Mouse (Mus musculus) hematopoietic multipotent progenitor cell, adult 10-12 weeks (in vitro differentiated cells): Measurements from ENCODE around the gene Ush1g. TPM values are rescaled to one million over a fixed set of nuclear protein-coding genes. Genes with fewer than 3 reads are reported as not detected.

ENCODE experiments used
- polyA plus RNA-seq: library from polyadenylated mRNA; stranded (reverse); fragments of >175 nt; gene quantifications from 2 replicates; pipeline ENCODE4 v1.2.3, GENCODE M21; 2012; ENCODE audit warnings: low replicate concordance

Gene Ush1g
- 0.42 TPM in 1 of 2 replicates, not detected in the other for polyA plus RNA-seq

DNA sequence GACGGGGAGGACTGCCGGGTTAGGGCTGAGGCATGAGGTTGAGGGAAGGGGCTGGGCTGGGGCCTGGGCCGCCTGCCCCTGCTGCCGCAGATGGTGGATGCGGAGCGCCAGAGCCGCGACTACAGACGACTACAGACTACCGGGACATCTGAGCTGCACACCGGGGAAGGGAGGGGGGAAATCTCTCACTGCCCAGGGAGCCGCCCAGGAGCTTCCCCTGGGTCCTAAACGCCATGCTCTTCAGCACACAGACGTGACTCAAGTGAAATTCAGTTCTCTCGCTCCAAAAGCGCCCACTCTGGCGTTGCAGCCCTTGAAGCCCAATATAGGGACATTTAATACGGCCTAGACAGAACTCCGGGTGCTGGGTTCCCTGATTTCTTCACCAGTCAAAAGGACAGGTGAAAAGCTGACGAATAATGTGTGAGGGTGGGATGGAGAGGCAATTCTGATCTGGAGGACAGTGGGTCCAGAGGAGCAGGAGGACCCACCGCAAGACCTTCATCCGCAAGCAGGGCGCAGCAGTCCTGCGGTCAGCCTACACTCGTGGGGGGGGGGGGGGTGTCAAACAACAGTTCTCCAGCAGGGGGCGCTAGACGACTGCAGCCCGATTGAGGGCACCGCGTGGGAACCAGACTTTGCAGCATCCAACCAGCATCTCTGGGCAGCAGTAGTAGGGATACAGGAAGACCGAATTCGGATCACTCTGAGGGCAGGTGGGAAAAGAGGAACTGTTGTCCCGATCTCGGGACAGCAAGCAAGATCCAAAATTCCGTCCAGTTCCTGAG, at the start of gene Ush1g:
Gene Ush1g, minus strand, starts transcription at position 136 of the 788 bp plus-strand sequence.

DNA sequence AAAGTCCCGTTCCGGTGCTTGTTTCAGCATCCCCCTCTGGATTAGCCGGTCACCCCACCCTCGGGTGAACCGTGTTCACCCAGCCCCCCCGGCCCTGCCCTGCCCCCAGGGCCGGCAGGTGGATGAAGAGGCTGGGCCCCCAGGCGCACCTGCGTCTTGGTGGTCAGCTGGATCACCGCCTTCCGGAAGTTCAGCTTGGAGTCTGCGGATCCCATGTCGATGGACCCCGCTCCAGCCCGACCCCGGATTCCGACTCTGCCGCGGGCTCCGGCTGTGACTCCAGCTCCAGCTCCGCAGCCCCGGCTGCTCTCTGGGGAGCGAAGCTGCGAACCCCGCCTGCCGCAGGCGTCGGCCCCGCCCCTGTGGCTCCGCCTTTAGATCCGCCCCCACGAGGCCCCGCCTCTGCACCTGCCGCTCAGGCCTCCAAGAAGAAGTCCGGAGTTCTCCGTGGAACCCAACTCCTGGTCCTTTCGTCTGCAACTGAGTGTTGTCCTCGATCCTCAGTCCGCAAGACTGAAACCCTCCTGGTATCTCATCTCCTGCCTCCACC, 45.6 kb upstream of the Ush1g start, which contains the start of gene Hid1:
Gene Hid1, minus strand, starts transcription at position 362 of the 550 bp plus-strand sequence.

DNA sequence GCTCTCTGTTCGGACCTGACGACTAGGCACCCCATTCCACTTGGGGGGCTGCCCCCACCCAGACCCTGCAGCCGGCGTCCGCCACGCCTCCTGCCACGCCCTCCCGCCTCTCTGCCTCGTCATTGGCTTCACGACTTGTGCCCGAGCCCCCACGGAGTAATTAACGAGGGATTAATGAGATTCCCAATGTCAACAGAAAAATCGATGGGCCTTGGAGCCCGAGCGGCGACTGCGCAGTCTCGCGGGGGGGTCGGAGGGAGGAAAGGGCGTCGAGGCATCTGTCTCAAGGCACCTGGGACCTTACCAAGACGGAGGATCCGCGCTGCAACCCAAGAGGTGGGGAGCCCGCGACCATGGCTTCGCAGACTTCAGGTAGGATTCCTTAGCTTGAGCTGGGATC, 12.7 kb upstream of the Ush1g start, which contains the start of gene Otop3:
Gene Otop3, plus strand, starts transcription at position 201 of the 400 bp plus-strand sequence.

DNA sequence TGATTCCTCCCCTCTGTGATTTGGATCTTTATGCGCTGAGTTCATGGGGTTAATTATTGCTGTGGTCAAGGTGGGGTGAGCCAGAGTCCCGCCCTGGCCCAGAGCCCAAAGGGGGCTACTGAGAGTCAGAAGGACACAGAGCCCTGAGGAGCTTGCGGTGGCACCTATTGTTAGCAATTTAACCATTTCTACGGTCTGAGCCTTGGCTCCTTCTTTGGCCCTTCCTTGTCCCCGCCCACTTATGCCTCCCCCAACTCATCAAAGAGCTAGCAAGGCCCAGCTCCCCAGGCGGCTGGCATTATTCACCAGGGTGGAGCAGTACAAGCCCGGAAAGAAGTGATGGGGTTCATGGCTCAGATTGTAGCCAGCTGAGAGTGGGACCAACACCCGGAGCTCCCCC, 15.0 kb downstream of the Ush1g start, which contains the start of gene Otop2:
Gene Otop2, plus strand, starts transcription at position 301 of the 400 bp plus-strand sequence.

DNA sequence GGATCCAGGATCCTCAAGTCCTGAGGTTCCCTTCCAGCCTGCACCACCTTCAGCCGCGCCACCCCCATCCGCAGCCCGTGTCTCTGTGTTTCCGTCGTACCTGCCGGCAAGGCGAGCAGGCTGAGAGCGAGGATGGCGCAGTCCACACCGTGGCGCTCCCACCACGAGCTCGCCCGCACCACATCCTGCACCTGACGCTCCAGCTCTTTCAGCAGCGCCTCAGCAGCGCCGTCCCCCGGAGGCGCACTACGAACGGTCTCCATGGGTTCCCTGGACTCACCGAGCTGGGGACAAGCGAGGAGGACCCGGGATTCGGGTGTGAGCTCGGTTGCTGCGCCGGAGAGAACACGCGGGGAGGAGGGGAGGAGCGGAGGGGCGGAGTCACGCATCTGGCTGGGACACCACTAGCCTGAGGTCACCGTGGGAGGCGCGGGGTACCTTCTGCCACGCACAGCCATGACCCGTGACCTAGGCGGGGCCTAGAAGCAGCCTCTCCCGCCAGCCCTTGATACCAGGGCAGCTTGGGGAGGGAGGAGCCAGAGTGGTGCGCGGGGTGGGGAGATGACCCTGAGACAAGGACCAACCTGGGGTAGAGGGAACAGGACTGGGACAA, 24.5 kb downstream of the Ush1g start, which contains the start of gene Fads6:
Gene Fads6, minus strand, starts transcription at position 450 of the 613 bp plus-strand sequence.

DNA sequence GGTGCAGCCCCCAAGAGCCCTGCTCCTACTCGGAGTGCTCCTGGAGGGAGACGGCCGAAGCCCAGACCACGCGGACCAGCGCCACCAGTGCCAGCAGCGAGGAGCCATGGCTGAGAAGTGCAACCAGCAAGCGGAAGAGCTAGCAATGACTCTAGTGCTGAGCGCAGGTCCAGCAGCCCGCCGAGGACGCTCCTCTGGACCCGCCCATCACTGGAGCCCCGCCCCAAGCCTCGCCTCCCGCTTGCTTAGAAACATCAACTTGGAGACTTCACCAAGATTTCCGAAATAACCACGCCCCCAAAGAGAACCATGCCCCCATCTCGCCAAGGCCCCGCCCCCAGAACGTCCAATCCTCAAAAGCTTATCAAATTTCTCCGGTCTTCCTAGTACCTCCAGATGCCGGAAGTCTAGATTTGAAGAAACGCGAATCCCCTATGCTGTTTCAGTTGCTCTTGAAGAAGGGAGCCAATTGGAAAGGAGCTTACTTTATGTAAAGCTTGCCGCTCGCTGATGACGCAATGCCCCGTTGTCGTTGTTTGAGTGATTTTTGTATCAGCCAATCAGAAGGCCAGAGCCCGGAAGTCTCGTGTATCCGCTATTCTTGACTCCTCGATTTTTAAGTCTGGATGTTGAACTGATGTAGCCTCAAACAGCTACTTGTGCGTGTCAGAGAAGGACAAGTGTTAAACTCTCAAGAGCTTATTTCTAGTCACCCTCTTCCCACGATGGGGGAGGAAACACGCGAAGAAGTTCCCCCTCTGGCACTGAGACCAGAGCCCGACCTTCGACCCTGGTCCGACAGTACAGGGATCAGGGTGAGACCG, 44.8 kb downstream of the Ush1g start, which contains the start of gene Fdxr:
Gene Fdxr, minus strand, starts transcription at position 271 of the 824 bp plus-strand sequence.

DNA sequence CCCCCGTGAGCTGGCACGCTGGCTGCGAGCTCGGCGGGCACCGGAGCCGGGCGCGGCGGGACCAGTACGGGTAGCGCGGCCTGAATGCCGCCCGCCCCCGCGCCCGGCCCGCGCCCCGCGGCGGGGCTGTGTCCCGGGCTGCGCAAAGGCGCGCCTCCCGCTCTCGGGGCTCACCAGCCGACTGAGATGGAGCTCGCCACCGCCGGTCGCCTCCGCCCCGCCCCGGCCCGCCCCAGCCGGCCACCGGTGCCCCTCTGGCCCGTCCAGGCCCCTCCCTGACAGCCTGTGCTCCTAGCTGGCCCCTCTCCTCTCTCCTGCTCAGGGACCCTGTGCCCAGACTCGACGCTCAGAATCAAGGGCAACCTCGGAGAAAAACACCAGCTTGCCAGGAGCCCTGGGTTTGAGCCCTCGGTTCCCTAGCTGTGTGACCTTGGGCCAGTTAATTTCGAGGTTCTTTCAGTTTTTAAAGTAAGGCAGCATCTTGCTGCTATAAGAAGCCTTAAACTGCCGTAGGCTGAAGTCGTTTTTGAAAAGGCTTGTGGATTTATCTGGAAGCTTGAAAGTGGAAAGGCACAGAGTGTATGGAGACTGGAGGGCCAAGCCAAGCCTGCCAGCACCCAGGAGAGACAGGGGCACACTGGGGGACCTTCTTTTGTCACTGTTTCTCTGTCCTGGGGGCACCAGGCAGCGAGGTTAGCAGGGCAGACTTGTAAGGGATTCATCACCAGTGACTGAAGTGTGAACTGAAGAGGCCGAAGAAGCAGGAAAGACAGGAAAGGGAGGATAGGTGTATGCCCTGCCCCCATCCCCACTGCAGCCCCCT, 54.6 kb downstream of the Ush1g start, which contains the start of gene Grin2c:
Gene Grin2c, minus strand, starts transcription at position 183 of the 823 bp plus-strand sequence.

Other genes with a start within 250 kb of the Ush1g start
- gene Rab37, start 230.6 kb downstream of the Ush1g start, polyA plus RNA-seq, result 16.0 and 19.2 TPM in 2 replicates
- 9.6 and 10.1 TPM in 2 replicates for gene Cd300lf, start 188.0 kb downstream of the Ush1g start, polyA plus RNA-seq
- gene Slc9a3r1, start 158.7 kb downstream of the Ush1g start, polyA plus RNA-seq, result 226 and 228 TPM in 2 replicates
- gene Tmem104, start 134.6 kb downstream of the Ush1g start, polyA plus RNA-seq, result 17.0 and 23.5 TPM in 2 replicates
- gene Nat9, start 134.2 kb downstream of the Ush1g start, polyA plus RNA-seq, result 12.2 and 13.9 TPM in 2 replicates
- gene Grin2c, start 54.8 kb downstream of the Ush1g start, polyA plus RNA-seq, result 0.73 and 1.1 TPM in 2 replicates
- gene Fdxr, start 45.0 kb downstream of the Ush1g start, polyA plus RNA-seq, result 27.3 and 45.0 TPM in 2 replicates
- 0.40 and 0.51 TPM in 2 replicates for gene Fads6, start 24.4 kb downstream of the Ush1g start, polyA plus RNA-seq
- not detected in 2 replicates for gene Otop2, start 14.9 kb downstream of the Ush1g start, polyA plus RNA-seq
- gene Otop3, start 12.7 kb upstream of the Ush1g start, polyA plus RNA-seq, result 0.04 and 0.09 TPM in 2 replicates
- 9.7 and 10.9 TPM in 2 replicates for gene Hid1, start 45.7 kb upstream of the Ush1g start, polyA plus RNA-seq
- gene Cdr2l, start 59.9 kb upstream of the Ush1g start, polyA plus RNA-seq, result 0.38 and 0.57 TPM in 2 replicates
- 47.1 and 50.2 TPM in 2 replicates for gene Mrpl58, start 81.7 kb upstream of the Ush1g start, polyA plus RNA-seq
- 10.1 and 103 TPM in 2 replicates for gene Atp5h, start 97.9 kb upstream of the Ush1g start, polyA plus RNA-seq
- gene Kctd2, start 98.1 kb upstream of the Ush1g start, polyA plus RNA-seq, result 29.7 and 94.9 TPM in 2 replicates
- 0.07 TPM in 1 of 2 replicates, not detected in the other for gene Trim80, start 118.5 kb upstream of the Ush1g start, polyA plus RNA-seq
- gene Slc16a5, start 140.4 kb upstream of the Ush1g start, polyA plus RNA-seq, result 5.6 and 10.2 TPM in 2 replicates
- 137 and 301 TPM in 2 replicates for gene Armc7, start 153.6 kb upstream of the Ush1g start, polyA plus RNA-seq
- 133 and 179 TPM in 2 replicates for gene Nt5c, start 169.8 kb upstream of the Ush1g start, polyA plus RNA-seq
- 264 and 267 TPM in 2 replicates for gene Jpt1, start 192.3 kb upstream of the Ush1g start, polyA plus RNA-seq
- gene Sumo2, start 214.2 kb upstream of the Ush1g start, polyA plus RNA-seq, result 92.3 and 235 TPM in 2 replicates
- gene Nup85, start 242.4 kb upstream of the Ush1g start, polyA plus RNA-seq, result 7.0 and 16.9 TPM in 2 replicates